Mouse (Mus musculus) embryonic stem cell, embryonic (primary cell): ENCODE measurements around the gene Dohh.

ENCODE experiments used
- CTCF ChIA-PET, 4 experiments: fragments of 300-600 bp in 2 of 4; fragments of 350-600 bp in 2 of 4; sonication (Branson Sonifier 250); formaldehyde crosslinking; loops; one replicate each; lab custom pipeline; 2022; ENCODE audit warnings: inconsistent platforms in 2 of 4; lab: Charles Lee
- POLR2A ChIA-PET, 4 experiments: fragments of 300-600 bp in 2 of 4; fragments of 350-600 bp in 2 of 4; sonication (Branson Sonifier 250); formaldehyde crosslinking; loops; one replicate each; lab custom pipeline; 2022; ENCODE audit warnings: antibody characterized with exemption in 4 of 4, inconsistent platforms in 1 of 4; lab: Charles Lee

Gene Dohh

GRCm38 (mm10) chr10:81400371-81401204 lies 16.4 kb downstream of the Dohh start:
- POLR2A ChIA-PET: interaction anchor here in 3 of 4 experiments (0.6 to 8.1 kb wide), 27 partner anchors 11 to 461 kb away, joined by 3 to 104 read pairs (median 6); partner anchors contain the start of genes Dohh (in 2 of the 3), Gm48551 (in 2 of the 3), Cactin (in 1 of the 3) and Fzr1 (in 1 of the 3)
- CTCF ChIA-PET: interaction anchor here (0.5 to 2.2 kb wide), 7 partner anchors 10 to 378 kb away, joined by 3 to 12 read pairs (median 4); no protein-coding TSS in a partner anchor

GRCm38 (mm10) chr10:81401205-81401520 lies 16.9 kb downstream of the Dohh start:
- ChIA-PET POLR2A (interaction anchor here in 3 of 4 experiments (0.6 to 8.1 kb wide), 69 partner anchors 8 to 725 kb away, joined by 3 to 104 read pairs (median 5); partner anchors contain the start of genes Cactin (in 3 of the 3), Dohh (in 2 of the 3), Fzr1 (in 2 of the 3) and Gm48551 (in 2 of the 3)), CTCF (interaction anchor here in 3 of 4 experiments (0.5 to 7.9 kb wide), 31 partner anchors 10 to 379 kb away, joined by 3 to 98 read pairs (median 5); partner anchors contain the start of genes Dohh (in 2 of the 3), Gm48551 (in 2 of the 3), Atcay (in 1 of the 3) and Gm48552 (in 1 of the 3))

- POLR2A ChIA-PET: interaction anchor here in 3 of 4 experiments (0.6 to 8.1 kb wide), 87 partner anchors 9 to 1457 kb away, joined by 3 to 104 read pairs (median 4); partner anchors contain the start of genes Cactin (in 3 of the 3), Dohh (in 2 of the 3), Fzr1 (in 2 of the 3) and Gm48551 (in 2 of the 3)
- CTCF ChIA-PET: interaction anchor here in 3 of 4 experiments (0.5 to 7.9 kb wide), 32 partner anchors 10 to 209 kb away, joined by 3 to 98 read pairs (median 5); partner anchors contain the start of genes Dohh (in 2 of the 3), Gm48551 (in 2 of the 3), Atcay (in 1 of the 3) and Fzr1 (in 1 of the 3)
Observed at GRCm38 (mm10) chr10:81401521-81402226, 17.4 kb downstream of the Dohh start.

- ChIA-PET POLR2A (interaction anchor here (0.6 to 8.1 kb wide), 82 partner anchors 9 to 1457 kb away, joined by 3 to 104 read pairs (median 4); partner anchors contain the start of genes Cactin (in 3 of the 4), Dohh (in 2 of the 4), Fzr1 (in 2 of the 4) and Gm48551 (in 2 of the 4)), CTCF (interaction anchor here (0.6 to 7.9 kb wide), 29 partner anchors 11 to 210 kb away, joined by 3 to 98 read pairs (median 5); partner anchors contain the start of genes Atcay (in 1 of the 4), Dohh (in 1 of the 4), Fzr1 (in 1 of the 4) and Gm48551 (in 1 of the 4))
Observed at GRCm38 (mm10) chr10:81402227-81402765, 18.1 kb downstream of the Dohh start.

GRCm38 (mm10) chr10:81403511-81403910 lies 19.3 kb downstream of the Dohh start:
- POLR2A ChIA-PET: interaction anchor here (0.5 to 8.1 kb wide), 26 partner anchors 8 to 386 kb away, joined by 3 to 104 read pairs (median 5); partner anchors contain the start of genes Fzr1 (in 2 of the 4), Cactin (in 1 of the 4), Dohh (in 1 of the 4) and Eef2 (in 1 of the 4)
- CTCF ChIA-PET: interaction anchor here (0.6 to 7.9 kb wide), 25 partner anchors 8 to 297 kb away, joined by 3 to 98 read pairs (median 5); partner anchors contain the start of genes Fzr1 (in 1 of the 4), Gm48552 (in 1 of the 4), Pip5k1c (in 1 of the 4) and Smim24 (in 1 of the 4)

GRCm38 (mm10) chr10:81404082-81404481 lies 19.9 kb downstream of the Dohh start:
- ChIA-PET POLR2A (interaction anchor here in 3 of 4 experiments (0.6 to 8.1 kb wide), 23 partner anchors 8 to 474 kb away, joined by 3 to 104 read pairs (median 4); partner anchors contain the start of genes Fzr1 (in 2 of the 3), Cactin (in 1 of the 3), Dohh (in 1 of the 3) and Eef2 (in 1 of the 3)), CTCF (interaction anchor here (0.6 to 7.9 kb wide), 30 partner anchors 8 to 298 kb away, joined by 3 to 98 read pairs (median 4); partner anchors contain the start of genes Smim24 (in 2 of the 4), Fzr1 (in 1 of the 4), Gm48552 (in 1 of the 4) and Pip5k1c (in 1 of the 4))

- ChIA-PET POLR2A (interaction anchor here in 3 of 4 experiments (0.6 to 8.1 kb wide), 23 partner anchors 9 to 475 kb away, joined by 3 to 104 read pairs (median 4); partner anchors contain the start of genes Fzr1 (in 2 of the 3), Cactin (in 1 of the 3), Dohh (in 1 of the 3) and Gadd45b (in 1 of the 3)), CTCF (interaction anchor here (0.6 to 7.9 kb wide), 34 partner anchors 9 to 147 kb away, joined by 3 to 98 read pairs (median 4); partner anchors contain the start of genes Smim24 (in 3 of the 4), Apba3 (in 1 of the 4), Fzr1 (in 1 of the 4) and Gm48552 (in 1 of the 4))
Observed at GRCm38 (mm10) chr10:81404720-81405119, 20.5 kb downstream of the Dohh start.

GRCm38 (mm10) chr10:81405588-81406201 lies 21.5 kb downstream of the Dohh start:
- ChIA-PET CTCF (interaction anchor here (0.6 to 7.9 kb wide), 41 partner anchors 10 to 203 kb away, joined by 3 to 98 read pairs (median 3); partner anchors contain the start of genes Smim24 (in 2 of the 4), Cactin (in 1 of the 4), Dohh (in 1 of the 4) and Fzr1 (in 1 of the 4)), POLR2A (interaction anchor here in 3 of 4 experiments (0.6 to 8.1 kb wide), 12 partner anchors 9 to 77 kb away, joined by 3 to 104 read pairs (median 4); partner anchors contain the start of genes Fzr1 (in 1 of the 3) and Tbxa2r (in 1 of the 3))

- CTCF ChIA-PET: interaction anchor here (0.5 to 7.9 kb wide), 36 partner anchors 9 to 318 kb away, joined by 3 to 98 read pairs (median 4); partner anchors contain the start of genes Cactin (in 1 of the 4), Dohh (in 1 of the 4), Fzr1 (in 1 of the 4) and Gm48551 (in 1 of the 4)
- POLR2A ChIA-PET: interaction anchor here in 3 of 4 experiments (0.5 to 8.1 kb wide), 9 partner anchors 11 to 1239 kb away, joined by 3 to 75 read pairs (median 3); partner anchors contain the start of gene Fzr1 (in 1 of the 3)
Observed at GRCm38 (mm10) chr10:81406504-81407440, 22.5 kb downstream of the Dohh start.

GRCm38 (mm10) chr10:81407539-81408423 lies 23.6 kb downstream of the Dohh start:
- POLR2A ChIA-PET: interaction anchor here in 2 of 4 experiments (0.6 to 8.1 kb wide), 14 partner anchors 9 to 1240 kb away, joined by 3 to 75 read pairs (median 4); partner anchors contain the start of genes Fzr1 (in 1 of the 2), Gadd45b (in 1 of the 2) and Pip5k1c (in 1 of the 2)

GRCm38 (mm10) chr10:81408424-81408729 lies 24.1 kb downstream of the Dohh start:
- ChIA-PET CTCF (interaction anchor here (0.5 to 7.9 kb wide), 12 partner anchors 8 to 143 kb away, joined by 3 to 98 read pairs (median 4); partner anchors contain the start of genes Gm48552 (in 1 of the 4) and Smim24 (in 1 of the 4)), POLR2A (interaction anchor here in 2 of 4 experiments (0.7 to 8.1 kb wide), 9 partner anchors 9 to 479 kb away, joined by 3 to 75 read pairs (median 5); partner anchors contain the start of genes Gadd45b (in 1 of the 2) and Pip5k1c (in 1 of the 2))

More at GRCm38 (mm10) chr10:81407539-81408423, 23.6 kb downstream of the Dohh start:
- CTCF ChIA-PET: interaction anchor here (0.5 to 7.9 kb wide), 20 partner anchors 8 to 144 kb away, joined by 3 to 98 read pairs (median 4); partner anchors contain the start of genes Fzr1 (in 1 of the 4), Gm48552 (in 1 of the 4), Pip5k1c (in 1 of the 4) and Smim24 (in 1 of the 4)

GRCm38 (mm10) chr10:81408871-81409291 lies 24.7 kb downstream of the Dohh start:
- CTCF ChIA-PET: interaction anchor here in 3 of 4 experiments (0.7 to 7.9 kb wide), 7 partner anchors 7 to 143 kb away, joined by 3 to 98 read pairs (median 3); partner anchors contain the start of genes Gm48552 (in 1 of the 3) and Smim24 (in 1 of the 3)
- POLR2A ChIA-PET: interaction anchor here in 2 of 4 experiments (1.0 to 3.0 kb wide), 5 partner anchors 9 to 479 kb away, joined by 3 to 21 read pairs (median 5); partner anchors contain the start of gene Gadd45b (in 1 of the 2)

- CTCF ChIA-PET: interaction anchor here in 2 of 4 experiments (0.7 to 1.2 kb wide), 2 partner anchors 64 to 93 kb away, joined by 3 read pairs; no protein-coding TSS in a partner anchor
- POLR2A ChIA-PET: interaction anchor here in 2 of 4 experiments (0.5 to 1.7 kb wide), 5 partner anchors 20 to 449 kb away, joined by 3 to 5 read pairs (median 3); no protein-coding TSS in a partner anchor
Observed at GRCm38 (mm10) chr10:81409330-81409729, 25.1 kb downstream of the Dohh start.
